Mouse (Mus musculus) retina, postnatal 7 days (tissue): Measurements from ENCODE around the gene Olfr1320.
"Not testable (repeated sequence)": the region's sequence is repeated elsewhere in the genome, so short reads cannot be mapped to it uniquely, and the experiment has no call there.

Source experiments
- DNase-seq: peaks from one replicate; pipeline ENCODE4 v3.0.0-alpha.2; 2012; ENCODE audit warnings: low read depth, low spot score

Olfr1320 gene

DNA sequence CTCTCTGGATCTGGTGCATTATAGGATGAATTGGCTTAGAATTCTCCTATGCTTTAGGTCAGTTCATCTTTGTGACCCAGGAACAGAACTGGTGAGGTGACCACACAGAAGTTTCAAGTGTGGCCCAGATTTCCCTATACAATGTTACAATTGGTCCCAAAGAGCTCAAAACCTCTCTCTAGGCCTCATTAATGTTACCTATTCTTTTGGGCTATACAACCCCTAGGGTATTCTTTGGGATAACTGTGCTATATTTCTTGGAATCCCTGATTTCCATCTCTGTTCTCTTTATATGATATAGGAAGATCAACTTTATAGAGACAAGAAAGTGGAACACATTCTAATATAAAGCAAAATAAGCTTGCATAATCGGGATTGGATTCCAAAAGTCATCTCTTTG is at the start of gene Olfr1320:
Gene Olfr1320 (plus strand): TSS at position 301 of the 400 bp plus-strand sequence.
- no peak for DNase-seq

DNA sequence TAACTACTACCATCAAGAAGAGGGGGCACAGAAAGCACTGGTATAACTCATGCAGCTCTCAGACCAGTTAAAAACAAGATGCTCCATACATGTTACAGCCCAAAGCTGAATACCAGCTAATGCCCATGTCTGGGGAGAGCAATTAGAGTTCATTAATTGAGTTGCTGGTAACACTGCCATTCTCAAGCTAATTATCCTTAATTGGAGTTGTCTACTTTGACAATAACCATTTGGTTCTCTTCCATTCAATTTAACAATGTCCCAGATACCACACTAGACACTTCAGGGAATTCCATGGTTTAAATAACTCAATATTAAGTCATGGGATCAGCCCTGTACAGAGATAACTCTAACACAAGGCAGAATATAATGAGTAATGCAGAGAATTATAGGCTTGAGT is 44.6 kb upstream of the Olfr1320 start:
- DNase-seq, result peak; percentile 3

DNA sequence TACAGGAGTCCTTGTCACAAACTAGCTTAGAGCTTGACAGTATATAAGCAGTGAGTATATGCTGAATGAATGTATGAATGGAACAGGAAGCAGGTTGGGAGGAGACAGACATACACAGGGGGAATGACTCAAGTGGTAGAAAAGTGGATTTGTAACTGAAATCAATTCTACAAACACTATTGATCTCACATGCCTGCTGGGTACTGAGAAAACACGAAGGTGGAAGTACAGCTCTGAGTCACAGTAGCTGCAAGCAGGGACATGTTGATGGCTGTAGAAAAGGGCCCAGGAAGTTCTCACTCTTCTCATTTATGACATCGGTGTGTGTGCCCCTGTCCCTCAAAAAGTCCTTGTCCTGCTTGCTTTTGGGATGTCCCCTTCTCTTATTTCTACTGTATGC is 40.9 kb upstream of the Olfr1320 start:
- no peak for DNase-seq

DNA sequence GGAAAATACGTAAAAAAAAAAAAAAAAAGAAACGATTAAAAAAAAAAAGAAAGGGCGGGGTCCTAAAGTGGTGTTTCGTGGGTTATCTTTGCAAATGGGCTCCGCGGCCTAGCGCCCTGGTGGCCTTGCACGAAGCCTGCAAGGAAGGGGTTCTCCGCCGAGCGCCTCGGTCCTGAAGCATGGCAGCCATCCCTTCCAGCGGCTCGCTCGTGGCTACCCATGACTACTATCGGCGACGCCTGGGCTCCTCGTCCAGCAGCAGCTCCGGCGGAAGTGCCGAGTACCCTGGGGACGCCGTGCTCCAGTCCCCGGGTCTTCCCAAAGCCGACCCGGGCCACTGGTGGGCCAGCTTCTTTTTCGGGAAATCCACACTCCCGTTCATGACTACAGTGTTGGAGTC is 11.4 kb upstream of the Olfr1320 start:
- DNase-seq, result not testable (repeated sequence)
